Mouse (Mus musculus): ENCODE measurements around the gene Myl12a. TPM values are rescaled to one million over a fixed set of nuclear protein-coding genes. Genes with fewer than 3 reads are reported as not detected.

Myl12a gene
- polyA plus RNA-seq, 1 experiment = 55.1 TPM

DNA sequence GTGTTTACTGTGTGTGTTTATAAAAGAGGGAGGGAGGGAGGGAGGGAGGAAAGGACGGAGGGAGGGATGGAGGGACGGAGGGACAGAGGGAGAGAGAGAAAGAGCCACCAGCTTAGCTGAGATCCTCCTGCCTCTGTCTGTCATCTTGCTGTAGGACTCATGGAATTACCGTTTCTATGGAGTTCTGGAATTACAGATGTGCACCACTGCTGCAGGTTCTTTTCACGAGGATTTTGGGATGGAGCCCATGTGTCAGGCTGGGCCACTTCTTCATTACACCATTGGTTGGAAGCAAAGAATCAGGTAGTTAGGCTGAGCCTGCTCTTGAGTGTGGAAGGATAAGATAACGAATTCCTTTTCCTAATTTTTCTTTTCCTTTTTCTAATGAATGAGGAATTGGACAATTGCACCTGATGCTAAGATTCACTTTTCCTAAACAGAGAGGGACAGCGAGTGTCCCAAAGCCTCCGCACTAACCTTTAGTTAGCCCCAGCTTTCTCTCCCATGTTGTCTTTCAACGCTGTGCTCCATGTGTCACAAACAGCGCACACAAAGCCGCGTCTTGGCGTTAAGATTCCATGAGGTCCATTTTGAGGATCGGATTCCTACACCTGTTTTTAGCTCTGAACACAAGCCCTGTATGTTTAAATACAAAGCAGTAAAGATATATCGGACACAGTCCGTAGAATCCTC, 16.1 kb upstream of the Myl12a start:
- no peak for TF ChIP-seq GATA1 (IDR thresholded peaks at IDR 0.05; ENCODE audit: low read length)

DNA sequence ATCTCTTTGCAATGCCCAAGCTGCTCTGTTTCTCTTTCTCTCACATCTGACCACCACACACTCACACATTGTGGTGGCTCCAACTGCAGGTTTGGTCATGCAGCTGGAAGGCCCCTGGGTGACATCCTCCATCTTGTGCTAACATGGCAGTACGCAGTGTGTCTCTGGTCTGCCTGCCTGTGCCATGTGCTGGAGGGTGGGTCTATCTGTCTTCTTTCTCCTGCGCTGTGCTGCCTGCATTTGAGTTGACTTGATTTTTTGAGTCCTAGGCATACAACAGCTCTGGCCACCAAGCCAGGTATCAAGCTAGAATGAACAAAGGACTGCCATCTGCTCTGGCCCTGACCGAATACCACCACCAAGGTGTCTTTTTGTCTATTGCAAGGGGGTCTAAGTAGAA, 15.5 kb upstream of the Myl12a start:
- TF ChIP-seq GATA1 (IDR thresholded peaks at IDR 0.05; ENCODE audit: low read length) = no peak

DNA sequence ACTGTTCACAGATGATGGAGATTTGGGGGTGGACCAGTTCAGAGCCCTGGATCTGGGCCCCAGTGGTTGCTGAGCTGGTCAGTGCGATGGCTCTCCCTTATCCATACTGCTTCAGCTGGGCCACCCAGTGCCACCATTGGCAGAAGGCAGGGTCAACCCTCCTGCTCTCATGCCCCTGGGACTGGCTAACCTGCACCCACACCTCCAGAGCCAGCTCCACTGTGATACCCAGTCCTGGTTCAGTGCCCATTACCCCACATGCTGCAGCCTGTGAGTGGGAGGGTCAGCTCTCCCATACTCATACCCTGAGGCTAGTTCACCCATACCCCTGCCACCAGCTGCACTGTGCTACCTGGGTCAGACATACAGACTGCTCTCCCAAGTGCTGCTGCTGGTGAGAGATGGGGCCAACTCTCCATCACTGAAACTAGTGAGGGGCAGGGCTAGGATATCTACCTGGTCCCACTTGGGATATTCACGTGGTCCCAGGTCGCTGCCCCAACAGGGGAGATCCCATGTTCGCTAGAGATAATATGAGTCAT, 14.8 kb upstream of the Myl12a start:
- no peak for TF ChIP-seq GATA1 (IDR thresholded peaks at IDR 0.05; ENCODE audit: low read length)

DNA sequence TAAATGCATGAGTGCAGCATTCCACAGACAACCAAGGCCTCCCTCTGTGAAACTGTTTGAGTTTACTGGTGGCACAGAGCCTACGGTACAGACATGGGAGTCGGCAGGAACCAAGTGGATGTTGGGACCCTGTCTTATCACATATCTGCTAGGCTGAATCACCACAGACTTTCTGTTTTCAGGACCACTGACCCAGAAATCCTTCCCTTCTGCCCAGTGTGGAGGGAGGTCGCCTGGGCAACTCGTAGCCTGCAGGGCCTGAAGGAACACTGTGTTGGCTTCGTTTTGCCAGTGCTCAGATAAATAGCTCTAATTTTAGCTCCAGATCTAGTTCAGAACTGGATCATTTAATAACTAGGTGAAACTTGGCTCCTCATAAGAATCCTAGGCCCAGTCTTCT, 12.2 kb upstream of the Myl12a start:
- TF ChIP-seq GATA1 (IDR thresholded peaks at IDR 0.05; ENCODE audit: low read length) = no peak

DNA sequence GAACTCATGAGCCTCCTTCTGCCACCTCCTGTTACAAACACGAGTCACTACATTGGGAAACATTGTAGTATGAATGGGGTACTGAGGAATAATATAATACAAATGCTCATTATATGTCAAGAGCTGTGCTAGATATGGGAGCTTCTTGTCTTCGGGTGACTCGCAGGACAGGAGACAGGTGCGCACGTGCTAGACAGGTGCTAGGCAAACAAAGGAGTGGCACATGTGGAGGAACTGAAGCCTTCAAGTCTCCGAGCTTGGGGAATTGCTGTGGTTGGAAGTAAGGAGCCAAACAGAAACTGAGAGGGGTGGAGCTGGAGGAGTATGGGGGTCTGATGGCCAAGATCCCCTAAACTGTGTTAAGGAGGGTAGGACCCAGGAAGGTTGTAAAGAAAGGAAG, 10.4 kb upstream of the Myl12a start:
- TF ChIP-seq GATA1 (IDR thresholded peaks at IDR 0.05; ENCODE audit: low read length) = no peak

DNA sequence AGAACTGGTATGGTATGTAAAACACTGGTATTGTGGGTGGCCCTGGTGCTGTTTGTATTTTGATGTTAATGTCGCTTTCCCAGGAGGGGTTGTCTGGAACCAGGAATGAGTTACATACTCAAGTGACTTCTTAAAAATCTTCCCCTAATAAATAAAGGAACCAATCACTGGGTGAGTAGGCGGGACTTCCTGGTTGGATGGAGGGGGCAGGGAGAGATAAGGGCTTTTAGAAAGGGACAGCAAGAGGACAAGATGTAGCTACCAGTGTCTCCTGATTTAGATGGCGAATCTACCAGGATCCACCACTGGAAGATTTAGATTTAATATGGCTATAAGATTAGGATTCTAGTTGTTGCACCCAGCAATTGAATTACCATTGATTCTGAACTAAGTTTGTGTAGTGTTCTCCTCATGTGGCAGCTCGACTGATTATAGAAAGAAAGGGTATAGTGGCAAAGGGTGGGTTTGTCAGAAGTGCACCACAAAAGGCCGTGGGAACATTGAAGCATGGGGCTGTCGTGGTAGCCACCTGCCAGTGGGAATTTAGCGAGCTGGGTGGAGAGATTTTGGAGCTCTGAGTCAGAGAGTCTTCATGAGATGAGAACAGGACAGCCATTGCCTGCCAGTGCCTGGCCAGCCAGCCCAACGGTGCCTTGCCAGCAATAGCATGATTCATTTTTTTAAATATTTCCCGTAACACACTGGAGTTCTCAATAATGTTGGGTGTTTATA, 9.4 kb upstream of the Myl12a start:
- TF ChIP-seq GATA1 (IDR thresholded peaks at IDR 0.05; ENCODE audit: low read length) = no peak

DNA sequence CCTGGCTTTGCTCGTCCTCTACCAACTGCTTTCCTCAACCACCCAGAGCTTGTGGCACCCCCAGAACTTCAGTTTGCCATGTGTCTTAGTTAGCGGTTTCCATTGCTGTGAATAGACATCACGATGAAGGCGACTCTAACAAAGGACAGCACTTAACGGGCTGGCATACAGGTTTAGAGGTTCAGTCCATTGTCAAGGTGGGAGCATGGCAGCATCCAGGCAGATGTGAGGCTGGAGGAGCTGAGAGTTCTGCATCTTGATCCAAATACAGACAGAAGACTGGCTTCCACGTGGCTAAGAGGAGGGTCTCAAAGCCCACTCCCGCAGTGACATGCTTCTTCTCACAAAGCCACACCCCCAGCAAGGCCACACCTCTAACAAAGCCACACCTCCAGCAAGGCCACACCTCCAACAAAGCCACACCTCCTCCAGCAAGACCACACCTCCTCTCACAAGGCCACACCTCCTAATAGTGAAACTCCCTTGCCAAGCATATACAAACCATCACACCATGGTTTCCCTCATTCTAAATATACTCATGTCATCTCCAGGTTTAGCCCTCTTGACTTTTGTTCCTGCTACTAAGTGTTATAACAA, 8.1 kb upstream of the Myl12a start:
- TF ChIP-seq GATA1 (IDR thresholded peaks at IDR 0.05; ENCODE audit: low read length) = no peak

DNA sequence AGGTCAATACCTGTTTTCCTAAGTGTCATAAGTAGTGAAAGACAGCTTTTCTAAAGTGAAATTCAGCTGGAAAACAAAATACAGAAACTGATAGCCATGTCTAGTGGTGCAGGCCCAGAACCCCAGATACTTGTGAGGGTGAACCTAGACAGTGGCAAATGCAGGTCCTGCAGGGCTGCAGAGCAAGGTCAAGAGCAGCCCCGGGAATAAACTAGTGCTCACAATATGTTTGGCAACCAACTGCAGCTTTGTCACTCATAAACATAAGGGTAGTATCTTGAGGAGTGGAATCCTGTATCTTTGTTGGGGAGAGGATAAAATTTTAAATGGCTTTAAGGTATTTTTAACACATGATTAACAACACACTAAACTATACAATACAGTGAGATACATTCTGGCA, 7.1 kb upstream of the Myl12a start:
- TF ChIP-seq GATA1 (IDR thresholded peaks at IDR 0.05; ENCODE audit: low read length) = no peak

DNA sequence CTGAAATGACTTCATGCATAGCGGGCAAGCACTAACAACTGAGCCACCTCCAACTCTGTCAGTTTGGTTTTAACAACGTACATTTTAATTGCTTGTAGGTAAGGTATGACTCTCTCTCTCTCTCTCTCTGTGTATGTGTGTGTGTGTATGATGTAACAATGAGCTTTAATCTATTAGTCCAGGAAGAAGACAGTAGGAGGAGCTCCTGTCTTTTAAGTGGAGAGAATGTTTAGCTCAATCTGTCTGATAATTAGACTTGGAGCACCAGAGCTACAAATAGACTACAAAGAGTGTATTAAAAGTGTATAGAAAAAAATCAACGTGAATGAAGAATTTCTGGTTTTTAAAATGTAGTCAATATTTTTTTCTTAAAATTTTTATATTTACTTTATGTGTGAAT, 6.0 kb upstream of the Myl12a start:
- TF ChIP-seq GATA1 (IDR thresholded peaks at IDR 0.05; ENCODE audit: low read length) = no peak

DNA sequence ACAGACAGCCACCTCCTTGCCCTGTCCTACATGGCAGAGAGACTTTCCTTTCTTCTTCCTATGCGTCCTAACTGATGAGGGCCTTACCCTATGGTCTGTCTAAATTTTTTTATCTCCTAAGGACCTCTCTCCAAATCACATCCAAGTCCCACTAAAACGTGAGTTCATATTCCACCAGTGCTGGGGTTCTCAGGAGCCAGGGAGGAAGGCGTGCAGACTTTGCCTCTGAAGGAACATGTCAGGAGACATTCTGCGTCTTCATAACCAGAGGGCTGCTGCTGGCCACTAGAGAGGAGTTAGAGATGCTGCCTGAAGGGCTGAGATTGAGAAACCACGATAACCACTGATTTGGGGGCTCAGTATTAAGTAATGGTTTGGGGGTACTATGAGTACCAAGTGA, 4.3 kb upstream of the Myl12a start:
- TF ChIP-seq GATA1 (IDR thresholded peaks at IDR 0.05; ENCODE audit: low read length) = no peak

DNA sequence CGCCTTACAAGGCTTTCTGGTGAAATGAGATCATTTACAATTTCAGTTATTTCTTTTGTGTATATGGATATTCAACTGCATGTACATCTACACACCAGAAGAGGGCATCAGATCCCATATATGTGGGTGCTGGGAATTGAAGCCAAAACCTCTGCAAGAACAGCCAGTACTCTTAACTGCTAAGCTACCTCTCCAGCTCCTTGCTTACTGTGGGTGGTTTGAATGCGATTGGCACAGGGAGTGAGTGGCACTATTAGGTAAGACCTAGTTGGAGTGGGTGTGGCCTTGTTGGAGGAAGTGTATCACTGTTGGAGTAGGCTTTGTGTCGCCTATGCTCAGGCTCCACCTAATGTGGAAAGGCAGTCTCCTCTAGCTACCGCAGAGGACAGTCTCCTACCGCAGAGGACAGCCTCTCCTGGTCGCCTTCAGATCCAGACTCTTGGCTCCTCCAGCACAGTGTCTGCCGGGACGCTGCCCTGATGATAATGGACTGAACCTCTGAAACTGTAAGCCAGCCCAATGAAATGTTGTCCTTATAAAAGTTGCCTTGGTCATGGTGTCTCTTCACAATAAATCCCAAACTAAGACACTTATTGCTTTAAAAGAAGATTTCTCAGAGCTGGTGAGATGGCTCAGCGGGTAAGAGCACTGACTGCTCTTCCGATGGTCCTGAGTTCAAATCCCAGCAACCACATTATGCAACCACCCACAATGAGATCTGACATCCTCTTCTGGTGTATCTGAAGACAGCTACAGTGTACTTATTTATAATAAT, 1.7 kb upstream of the Myl12a start:
- no peak for TF ChIP-seq GATA1 (IDR thresholded peaks at IDR 0.05; ENCODE audit: low read length)

DNA sequence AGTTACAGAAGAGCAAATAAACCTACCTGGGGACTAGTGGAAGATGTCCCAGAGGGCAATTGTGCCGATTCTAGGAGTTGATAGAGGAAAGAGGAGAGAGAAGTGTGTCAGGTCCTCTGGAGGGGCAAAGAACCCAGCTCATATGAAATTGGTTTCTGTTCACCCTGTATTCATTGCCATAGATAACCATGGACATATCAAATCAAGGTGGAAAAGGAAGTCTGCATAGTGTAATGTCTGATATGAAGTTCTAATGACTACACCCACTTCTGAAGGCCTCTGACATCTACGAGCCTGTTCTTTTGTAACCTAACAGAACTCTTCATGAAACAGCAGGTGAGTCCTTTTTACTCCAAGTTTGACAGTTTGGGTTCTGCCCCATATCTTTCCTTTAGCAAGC, 1.0 kb upstream of the Myl12a start:
- TF ChIP-seq GATA1 (IDR thresholded peaks at IDR 0.05; ENCODE audit: low read length) = no peak

DNA sequence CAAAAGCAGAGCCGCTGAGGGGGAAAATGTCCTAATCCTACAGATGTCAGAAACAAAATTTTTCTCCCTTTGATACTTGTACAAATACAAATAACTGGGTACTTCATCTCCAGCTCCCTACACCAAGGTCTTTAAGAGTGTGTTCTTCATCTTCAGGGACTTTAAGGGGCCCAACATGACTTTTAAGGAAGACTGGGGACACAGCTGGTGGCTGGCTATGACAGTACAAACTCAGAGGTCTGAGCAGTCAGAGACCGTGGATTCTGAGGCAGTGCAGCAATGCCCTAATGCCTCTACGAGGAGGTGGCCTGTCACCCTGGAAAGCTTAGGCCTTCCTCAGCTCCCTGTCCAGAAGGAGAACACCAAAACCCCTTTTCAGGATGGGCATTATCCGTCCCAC, 434 bp upstream of the Myl12a start:
- no peak for TF ChIP-seq GATA1 (IDR thresholded peaks at IDR 0.05; ENCODE audit: low read length)

DNA sequence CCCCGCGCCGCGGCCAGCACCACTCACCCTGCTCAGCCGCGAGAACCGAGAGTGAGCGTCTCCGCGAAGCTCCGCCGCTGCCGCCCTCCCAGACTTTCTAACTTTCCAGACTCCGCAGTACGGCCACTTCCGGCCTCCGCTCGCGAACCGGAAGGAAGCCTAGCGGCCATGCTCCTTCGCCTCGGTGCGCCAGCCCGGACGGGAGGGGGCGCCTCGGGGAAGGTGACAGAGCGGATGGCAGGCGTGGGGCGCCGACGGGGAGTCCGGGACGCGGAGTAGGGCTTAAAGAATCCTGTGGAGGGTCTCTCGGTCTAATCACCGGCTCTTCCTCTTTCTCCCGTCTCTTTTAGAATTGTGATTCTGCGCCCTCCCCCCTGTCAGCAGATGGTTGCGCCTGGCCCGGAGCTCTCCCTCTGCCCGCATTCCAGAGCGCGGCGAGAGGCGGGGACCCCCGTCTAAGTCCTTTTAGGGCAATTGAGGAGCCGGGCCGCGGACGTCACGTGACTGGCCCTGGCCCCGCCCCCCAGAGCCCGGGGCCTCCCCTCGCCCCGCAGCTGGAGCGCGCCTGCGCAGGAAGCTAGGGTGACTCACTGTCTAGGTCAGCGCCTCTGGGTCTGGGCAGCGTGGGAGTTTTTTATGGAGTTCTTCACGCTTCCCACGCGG, 466 bp downstream of the Myl12a start, which contains the start of gene Myom1:
TSS of gene Myom1 (plus strand) at position 553 of the 663 bp plus-strand sequence.
- no peak for TF ChIP-seq GATA1 (IDR thresholded peaks at IDR 0.05; ENCODE audit: low read length)

DNA sequence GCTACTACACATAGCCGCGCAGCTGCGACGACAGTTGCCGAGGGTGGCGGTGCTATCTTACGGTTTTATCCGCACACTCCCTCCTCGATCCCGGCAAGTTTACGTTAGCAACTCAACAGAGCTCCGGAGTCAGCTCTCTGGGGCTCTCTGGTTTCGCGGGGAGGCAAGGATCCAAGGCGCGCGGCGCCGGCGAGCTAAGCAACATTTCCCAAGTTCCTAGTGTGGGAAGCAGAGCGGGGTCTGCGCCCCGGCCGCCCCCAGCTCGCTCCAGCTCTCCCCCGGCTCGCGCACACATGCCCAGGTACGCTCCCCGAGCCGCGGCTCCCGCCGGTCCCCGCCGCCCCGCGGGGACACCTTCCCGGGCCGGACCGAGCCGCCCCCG, 988 bp downstream of the Myl12a start:
- no peak for TF ChIP-seq GATA1 (IDR thresholded peaks at IDR 0.05; ENCODE audit: low read length)

All from G1E-ER4 (cell line).